Mouse (Mus musculus): ENCODE results near the gene Nsmf.

Gene Nsmf

DNA sequence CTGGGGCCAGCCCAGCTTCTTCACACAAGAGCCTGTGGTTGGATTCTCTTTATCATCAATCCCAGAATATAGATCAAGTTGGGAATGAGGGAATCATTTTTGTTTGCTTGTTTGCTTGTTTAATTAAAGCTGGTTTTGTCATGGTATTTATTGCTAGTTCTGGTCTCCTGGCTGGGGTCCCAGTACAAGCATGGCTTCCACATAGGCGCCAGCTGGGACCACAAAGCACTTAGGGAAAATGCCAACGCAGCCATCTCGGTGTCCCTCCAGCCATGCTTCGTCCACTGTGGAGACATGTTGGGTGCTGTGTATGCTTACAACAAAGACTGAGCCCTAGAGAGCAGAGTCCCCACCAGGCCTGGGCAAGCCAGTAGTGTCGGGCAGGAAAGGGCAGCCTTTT is 31.4 kb downstream of the Nsmf start:
- CTCF ChIA-PET: no interaction called here

DNA sequence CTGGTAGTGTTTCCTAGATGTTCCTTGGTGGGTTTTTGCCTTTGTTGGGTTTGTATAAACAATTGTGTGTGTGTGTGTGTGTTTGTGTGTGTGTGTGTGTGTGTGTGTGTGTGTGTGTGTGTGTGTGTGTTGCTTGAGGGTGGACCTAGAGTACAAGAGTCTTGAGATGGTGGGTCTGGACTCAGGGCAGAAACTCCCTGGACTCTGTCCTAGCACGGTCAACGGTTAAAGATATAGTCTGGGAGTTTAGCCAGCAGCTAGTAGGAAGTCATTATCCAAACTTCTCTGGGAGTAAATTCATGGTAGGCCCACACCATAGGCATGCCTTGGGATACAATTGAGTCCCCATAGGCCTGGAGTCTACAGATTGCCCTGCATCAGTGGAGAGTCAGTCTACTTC is 33.7 kb downstream of the Nsmf start:
- CTCF ChIA-PET: no interaction called here

DNA sequence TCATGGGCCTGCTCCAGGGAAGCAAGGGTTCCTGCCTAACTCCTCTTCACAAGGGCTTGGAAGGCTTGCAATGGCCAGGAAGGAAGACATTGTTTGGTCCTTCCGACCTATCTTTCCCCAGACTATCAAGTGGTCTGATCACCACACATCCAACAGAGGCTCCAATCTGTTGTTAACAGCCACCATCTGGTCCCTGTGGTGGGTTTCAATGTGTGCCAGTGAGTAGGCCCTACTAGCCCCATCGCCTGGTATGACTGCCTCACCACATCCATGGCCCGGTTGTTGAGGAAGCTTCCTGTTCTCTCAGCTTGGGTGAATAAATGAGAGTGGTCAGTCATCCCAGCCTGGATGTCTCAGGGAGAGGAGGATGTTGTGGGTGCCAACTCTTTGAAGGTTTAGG is 34.5 kb downstream of the Nsmf start:
- CTCF ChIA-PET: no interaction called here

DNA sequence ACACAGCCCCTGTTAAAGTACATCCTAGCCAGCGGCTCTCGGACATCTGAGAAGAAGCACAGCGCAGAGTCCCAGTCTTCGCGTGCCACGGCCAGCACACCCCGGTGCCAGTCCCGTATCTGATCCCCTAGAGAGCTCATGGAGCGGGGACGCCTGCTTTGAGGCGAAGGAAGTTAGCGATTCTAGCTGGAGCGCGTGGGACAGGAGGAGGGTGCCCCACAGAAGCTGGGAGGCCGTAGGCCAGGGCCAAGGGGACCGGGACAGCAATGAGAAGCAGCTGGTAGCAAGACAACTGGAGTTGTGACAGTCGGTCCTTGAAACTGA is 40.6 kb downstream of the Nsmf start:
- CTCF ChIA-PET: interaction anchor here (0.6 kb wide), 1 partner anchor 21 kb away, joined by 3 read pairs; no protein-coding TSS in a partner anchor

DNA sequence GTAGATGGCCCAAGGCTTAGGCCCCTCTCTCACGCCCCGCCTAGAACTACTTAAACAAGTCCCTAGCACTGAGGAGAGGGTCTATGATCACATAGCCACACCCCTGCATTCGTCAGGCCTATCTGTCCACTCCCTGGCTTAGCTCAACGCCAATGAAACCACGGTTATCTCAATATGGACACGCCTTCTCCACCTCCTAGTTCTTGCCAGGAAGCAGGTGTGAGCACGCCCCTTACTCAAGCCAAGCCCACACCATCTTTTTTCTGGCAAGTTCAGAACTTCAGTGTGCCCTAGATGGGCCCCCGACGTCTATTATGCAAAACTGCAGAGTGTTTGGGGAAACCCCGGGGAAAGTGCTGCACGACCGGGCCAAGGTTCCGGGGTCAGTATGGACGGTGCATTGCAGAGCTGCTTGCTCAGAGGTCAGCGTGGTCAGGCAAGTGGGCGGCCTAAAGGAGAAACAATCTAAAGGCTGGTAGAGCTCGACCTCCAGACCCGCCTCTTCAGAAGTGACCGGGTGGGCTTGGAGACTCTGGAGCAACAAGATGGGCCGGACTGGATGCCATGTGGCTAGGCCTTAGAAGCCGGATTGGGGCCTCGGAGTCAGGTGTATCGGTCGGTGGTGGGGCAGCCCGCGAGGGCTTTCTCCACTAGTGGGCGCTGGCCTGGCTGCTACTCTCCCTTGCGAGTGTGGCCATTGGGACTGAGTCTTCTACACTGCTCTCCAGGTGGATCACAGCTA is 41.1 kb downstream of the Nsmf start, which contains the start of gene Noxa1:
Noxa1 (minus strand) TSS at position 41 of the 742 bp plus-strand sequence.
- CTCF ChIA-PET: interaction anchor here (0.6 kb wide), 1 partner anchor 22 kb away, joined by 3 read pairs; no protein-coding TSS in a partner anchor

DNA sequence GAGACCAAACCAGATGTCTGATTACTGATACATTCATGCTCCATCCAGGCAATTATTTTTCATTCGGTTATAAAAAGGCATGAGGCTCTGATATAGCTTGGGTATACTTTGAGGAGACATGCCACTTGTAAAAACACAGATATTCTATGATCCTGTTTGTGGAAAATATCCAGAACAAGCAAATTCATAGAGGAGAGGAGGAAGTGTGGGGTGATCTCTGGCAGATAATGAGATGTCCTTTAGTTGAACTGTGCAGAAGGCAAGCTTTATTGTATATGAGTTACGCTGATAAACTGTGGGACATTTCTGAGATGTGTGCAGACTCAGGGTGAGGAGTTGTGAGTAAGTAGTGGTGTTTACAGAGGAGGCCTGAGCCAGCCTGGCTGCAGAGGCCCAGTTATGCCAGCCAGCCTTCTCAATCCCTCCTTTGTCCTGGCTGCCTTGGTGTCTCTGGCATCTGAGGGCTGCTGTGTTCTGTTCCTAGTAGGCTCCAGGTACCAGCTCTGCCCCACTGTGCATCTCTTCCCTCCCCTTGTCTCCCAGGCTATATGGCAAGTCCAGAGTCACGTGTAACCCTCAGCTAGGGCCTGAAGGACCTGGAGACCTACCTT is 44.0 kb downstream of the Nsmf start:
- CTCF ChIA-PET: no interaction called here

DNA sequence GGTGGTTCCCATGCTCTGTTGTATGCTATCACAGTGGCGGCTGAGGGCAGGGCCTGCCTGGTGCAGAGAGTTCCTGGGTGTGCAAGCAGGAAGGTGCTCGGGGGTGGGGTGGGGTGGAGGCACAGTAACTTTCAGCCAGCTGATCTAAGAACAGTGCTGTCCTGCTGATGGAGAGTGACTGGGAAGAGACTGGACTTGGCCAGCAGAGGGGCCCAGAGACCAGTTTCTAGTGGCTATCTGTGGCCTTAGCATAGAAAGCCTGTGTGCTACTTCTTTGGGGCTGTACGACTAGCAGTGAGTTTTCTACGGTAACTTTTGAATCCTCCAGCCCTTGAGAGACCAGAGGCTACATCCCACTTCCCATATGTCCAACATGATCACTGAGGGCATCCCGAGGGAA is 44.8 kb downstream of the Nsmf start:
- CTCF ChIA-PET: no interaction called here

DNA sequence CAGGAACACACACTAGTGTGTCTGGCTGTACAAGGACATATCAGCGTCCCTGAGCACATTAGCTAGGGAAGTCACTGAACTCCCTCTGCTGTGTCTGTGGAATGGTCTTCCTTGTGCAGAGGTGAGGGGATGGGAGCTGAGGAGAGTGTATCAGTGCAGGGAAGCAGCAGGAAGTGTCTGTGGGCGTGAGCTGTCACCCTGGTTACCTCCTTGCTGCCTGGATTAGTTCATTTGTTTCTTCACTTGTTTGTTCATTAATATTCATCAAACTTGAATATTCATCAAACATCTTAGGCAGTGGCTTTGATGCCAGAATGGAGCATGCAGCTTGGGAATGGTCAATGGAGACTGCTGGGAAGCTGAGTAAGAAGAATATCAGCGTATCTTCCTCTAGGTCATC is 45.5 kb downstream of the Nsmf start:
- CTCF ChIA-PET: no interaction called here

DNA sequence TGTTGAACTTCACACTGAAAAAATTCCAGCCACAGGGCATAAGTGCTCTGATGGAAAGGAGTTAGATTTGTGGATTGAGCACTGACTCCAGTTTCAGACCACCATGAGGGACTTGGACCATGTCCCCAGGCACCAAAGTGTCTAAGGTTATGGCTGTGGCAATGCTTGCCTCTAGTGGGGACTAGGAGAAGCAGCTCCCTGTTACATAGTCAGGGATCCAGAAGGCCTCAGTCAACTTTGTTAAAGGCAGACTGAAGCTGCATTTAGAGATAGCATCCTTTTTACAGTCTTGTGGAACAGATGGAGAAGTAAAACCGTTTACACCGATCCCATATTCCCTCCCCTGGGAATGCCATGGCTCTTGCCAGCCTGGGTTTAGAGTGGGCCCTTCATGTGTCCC is 50.0 kb downstream of the Nsmf start:
- CTCF ChIA-PET: no interaction called here

DNA sequence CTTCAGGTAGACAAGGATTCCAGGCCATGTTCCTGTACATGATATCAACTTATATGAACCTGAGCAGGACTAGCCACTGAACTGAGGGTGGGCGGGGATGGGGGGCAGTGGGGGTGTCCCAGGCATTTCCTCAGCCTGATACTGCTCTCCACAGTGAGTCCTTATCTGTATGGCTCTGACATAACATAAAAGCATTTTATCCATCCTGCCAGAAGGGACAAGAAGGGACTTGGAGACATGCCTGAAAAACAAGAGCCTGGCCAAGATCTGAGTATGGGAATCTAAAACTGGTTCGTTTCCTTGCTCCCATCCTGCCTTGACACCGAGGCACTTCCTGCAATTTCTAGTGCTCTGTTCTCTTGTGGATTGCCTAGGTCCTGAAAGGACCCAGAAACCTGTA is 51.9 kb downstream of the Nsmf start:
- CTCF ChIA-PET: no interaction called here

DNA sequence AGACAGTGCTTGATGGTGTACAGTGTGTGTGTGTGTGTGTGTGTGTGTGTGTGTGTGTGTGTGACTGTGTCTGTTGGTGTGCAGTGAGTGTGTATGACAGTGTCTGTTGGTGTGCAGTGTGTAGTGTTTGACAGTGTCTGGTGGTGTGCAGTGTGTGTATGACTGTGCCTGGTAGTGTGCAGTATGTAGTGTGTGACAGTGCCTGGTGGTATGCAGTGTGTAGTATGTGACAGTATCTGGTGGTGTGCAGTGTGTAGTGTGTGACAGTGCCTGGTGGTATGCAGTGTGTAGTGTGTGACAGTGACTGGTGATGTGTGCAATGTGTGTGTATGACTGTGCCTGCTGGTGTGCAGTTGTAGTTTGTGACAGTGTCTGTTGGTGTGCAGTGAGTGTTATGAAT is 55.3 kb downstream of the Nsmf start:
- CTCF ChIA-PET: no interaction called here

DNA sequence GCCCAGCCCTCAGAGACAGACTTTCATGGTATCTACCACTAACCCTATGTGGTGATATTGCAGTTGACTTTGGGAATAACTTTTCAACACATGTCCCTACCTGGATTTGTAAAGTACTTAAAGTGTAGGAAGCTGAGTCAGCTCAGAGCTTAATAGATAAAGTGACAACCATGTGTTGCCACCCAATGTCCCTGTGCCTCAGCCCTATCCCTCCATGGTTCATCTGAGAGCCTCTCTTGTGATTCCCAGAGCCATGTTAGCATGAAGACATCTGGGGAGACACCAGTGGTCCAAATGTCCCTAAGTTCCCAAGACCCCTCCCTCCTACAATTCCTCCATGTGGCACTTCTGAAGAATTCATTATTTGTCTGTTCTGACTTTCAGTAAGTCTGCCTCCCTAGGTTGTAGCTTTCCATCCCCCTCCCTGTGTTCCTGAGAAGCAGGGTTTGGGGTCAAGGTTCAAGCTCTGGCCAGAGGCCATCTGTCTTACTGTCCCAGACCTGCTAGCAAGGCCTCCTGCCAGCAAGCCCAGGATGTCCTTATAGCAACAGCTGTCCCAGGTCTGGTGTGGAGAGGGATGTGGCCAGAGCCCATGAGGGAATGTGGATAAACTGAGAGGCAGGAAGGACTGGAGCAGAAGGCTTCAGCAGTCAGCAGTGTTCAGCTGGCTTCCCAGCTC is 56.5 kb downstream of the Nsmf start:
- CTCF ChIA-PET: no interaction called here

DNA sequence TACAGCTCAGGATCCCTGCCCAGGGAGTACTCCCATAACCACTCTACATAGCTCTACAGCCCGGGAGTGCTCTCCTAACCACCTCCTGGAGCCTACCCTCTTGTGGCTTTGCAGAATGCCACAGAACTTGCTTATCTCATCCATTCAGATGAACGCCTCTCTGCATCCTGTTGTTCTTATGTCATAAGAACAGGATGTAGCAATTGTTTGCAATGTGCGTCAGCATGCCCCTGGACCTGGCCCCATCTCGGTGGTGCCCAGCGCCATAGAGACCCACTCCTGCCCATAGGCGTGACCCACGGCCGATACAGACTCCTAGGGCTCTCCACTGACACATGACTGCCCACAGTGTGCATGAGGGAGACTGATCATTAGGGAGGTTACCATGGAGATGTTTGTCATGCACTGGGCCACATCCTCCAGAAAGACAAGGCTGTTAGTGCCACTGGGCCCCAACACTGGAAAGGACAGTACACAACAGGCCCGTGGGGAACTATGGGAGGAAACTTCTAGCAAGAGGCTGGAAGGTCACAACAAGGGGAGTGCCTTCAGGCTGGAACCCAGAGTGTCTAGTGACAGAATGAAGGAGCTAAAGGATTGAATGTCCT is 57.1 kb downstream of the Nsmf start:
- CTCF ChIA-PET: no interaction called here

Measured in spleen, embryonic (tissue).